Mouse (Mus musculus): Measurements from ENCODE around the gene Apol9a. TPM values are rescaled to one million over a fixed set of nuclear protein-coding genes. Genes with fewer than 3 reads are reported as not detected.

Gene Apol9a
- total RNA-seq, 2 experiments from 2014 or later: not detected

DNA sequence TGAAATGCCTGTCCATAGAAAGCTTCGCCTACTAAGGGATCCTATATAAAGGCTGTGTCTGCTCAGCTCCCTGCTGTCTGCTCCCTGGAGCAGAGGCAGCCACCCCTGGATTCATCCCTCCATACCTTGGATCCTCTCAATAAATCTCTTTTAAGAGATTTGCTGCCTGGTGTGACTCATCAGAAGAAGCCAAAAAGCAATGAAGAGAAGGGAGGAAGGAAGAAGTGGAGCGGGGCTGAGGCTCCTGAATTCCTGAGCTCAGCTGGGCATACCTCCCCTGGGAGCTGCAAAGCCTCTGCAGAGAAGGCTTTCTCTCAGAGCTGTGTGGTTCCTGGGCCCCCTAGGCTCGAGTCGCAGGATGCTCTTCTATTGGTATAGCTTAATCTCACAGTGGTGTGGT, 31.0 kb downstream of the Apol9a start:
- DNase-seq (ENCODE audit: low spot score in 2 of 2): no peak

DNA sequence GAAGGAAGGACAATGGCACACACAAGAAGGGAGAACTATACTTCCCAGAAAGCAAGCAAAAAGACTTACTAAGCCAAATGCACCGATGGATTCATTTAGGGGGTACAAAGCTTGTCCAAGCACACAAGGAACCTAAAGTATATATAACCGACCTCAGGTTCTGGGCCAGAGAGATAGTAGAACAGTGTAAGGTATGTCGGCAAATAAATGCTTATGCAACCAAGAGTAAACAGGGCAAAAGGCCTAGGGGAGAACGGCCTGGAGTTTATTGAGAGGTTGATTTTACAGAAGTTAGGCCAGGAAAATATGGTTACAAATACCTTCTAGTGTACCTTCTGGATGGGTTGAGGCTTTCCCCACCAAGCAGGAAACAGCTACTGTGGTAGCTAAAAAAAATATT, 33.5 kb downstream of the Apol9a start:
- no peak for DNase-seq (ENCODE audit: low spot score in 2 of 2)

DNA sequence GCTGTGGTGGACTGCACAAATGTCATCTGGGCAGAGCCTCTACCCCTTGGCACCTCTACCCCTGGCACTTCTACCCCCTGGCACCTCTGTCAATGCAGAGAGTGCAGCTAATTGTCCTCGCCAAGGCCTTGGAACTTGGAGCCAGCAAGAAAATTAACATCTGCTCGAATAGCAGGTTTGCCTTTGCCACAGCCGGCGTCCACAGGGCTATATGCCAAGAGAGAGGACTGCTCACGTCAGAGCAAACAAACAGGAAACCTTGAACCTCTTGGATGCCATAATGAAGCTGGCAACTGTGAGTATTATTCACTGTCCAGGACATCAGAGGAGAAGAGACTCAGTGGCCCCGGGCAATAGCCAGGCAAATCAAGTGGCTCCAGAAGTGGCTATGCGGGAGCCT, 34.0 kb downstream of the Apol9a start:
- no peak for DNase-seq (ENCODE audit: low spot score in 2 of 2)

DNA sequence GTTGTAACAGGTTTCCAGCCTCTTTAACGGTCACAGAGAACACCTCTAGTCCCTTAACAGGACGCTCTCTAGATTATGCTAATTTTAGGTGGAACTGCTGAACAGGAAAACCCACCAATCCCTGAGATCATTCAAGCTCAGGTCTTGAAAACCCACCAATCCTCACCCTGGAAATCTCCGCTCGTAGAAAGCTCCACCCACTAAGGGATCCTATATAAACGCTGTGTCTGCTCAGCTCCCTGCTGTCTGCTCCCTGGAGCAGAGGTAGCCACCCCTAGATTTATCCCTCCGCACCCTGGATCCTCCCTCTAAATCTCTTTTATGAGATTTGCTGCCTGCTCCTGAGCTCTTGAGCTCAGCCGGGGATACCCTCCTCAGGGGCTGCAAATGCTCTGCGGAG, 40.3 kb downstream of the Apol9a start:
- DNase-seq (ENCODE audit: low spot score in 2 of 2): no peak

- no peak for DNase-seq (ENCODE audit: low spot score in 2 of 2)
Measured at GRCm38 (mm10) chr15:77369981-77370380, 41.0 kb downstream of the Apol9a start.

DNA sequence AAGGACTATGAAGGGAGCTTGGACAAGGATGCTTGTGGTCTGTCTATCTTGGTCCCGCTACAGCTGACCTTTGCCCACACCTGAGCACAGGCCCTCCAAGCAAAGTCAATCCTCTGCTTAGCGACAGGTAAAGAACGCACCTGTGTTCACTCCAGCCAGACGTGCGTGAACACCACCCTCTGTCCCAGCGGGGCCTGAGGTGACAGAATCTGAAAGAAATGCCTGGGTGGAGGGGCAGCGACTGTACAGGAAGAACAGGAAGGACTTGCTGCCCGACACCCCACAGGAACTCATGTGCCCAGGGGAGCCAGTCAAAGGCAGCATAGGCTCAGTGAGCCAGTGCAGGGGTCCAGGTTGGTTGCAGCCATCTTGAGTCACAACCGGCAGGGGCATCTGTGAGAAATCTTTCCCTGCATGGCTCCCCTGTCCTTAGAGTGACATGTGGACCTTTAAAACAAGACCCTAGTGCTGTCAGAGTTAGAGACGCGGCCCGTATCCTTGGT, 42.1 kb downstream of the Apol9a start:
- no peak for DNase-seq (ENCODE audit: low spot score in 2 of 2)

GRCm38 (mm10) chr15:77368148-77368547, 42.8 kb downstream of the Apol9a start:
- peak; percentile 97 to 98 for DNase-seq (ENCODE audit: low spot score in 2 of 2)

DNA sequence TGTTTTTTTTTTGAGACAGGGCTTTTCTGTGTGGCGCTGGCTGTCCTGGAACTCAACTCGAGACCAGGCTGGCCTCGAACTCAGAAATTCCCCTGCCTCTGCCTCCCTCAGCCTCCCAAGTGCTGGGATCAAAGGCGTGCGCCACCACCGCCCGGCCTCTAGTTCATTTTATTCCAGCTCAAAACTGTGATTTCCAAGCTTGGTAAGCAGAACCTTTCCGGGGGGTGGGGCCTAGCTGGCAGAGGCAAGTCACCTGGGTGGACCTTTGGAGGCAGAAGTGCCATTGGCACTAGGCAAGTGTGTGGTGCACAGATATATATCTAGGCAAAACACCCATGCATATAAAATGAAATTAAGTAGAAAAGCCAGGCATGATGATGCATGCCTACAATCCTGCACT, 43.4 kb downstream of the Apol9a start:
- DNase-seq (ENCODE audit: low spot score in 2 of 2): no peak

- DNase-seq (ENCODE audit: low spot score in 2 of 2): peak; percentile 84 to 85
Measured at GRCm38 (mm10) chr15:77366706-77367484, 44.0 kb downstream of the Apol9a start.

DNA sequence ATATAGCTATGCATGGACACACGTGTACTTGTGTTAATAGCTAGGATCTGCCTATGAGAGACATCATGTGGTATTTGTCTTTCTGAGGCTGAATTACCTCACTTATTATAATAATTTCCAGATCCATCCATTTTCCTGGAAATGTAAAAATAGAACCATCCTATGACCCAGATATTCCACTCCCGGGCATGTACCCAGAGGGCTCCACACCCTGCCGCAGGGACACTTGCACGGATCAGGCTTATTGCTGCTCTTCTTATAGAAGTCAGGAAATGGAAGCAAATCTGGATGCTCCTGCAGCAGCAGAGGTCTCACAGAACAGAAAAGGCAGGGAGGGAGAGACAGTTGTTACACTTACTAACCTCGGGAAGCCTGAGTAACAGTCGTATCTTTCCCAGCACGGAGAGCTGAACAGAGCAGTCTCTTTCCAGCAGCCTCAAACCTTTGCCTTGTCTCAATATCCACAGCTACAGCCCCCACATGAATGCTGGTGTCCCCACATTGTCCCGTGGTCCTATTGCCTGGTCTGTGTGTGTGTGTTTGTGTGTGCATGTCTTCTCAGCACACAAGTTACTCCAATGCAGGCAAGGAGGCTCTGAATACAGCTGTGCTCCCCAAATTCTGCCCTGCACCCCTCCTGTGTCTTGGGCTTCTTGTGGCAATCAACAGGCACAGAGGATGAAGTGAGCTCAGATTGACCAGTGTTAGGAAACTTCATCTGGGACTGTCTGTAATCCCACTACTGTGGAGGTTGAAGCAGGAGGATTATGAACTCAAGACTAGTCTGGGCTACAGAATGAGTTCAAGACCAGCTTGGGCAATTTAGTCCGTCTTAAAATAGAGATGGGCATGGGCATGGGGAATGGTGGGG, 45.0 kb downstream of the Apol9a start:
- no peak for DNase-seq (ENCODE audit: low spot score in 2 of 2)

DNA sequence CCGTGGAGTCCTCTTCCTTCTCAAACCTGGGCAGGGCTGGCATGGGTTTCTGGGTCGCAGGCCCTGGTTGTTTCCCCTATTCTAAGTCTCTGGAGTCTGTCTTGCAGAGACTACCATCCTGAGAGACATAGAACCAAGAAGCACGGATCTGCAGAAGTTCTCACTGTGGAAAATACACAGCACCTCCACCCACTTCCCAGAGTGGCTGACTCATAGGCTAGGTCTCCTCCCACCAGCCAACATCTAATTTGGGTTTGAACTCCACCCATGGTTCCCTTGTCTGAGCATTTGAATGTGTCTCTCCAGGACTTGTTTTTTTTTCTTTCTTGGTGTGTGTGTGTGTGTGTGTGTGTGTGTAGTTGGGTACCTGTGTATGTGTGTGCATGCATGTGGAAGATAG, 46.9 kb downstream of the Apol9a start:
- peak; percentile 69 to 77 for DNase-seq (ENCODE audit: low spot score in 2 of 2)

DNA sequence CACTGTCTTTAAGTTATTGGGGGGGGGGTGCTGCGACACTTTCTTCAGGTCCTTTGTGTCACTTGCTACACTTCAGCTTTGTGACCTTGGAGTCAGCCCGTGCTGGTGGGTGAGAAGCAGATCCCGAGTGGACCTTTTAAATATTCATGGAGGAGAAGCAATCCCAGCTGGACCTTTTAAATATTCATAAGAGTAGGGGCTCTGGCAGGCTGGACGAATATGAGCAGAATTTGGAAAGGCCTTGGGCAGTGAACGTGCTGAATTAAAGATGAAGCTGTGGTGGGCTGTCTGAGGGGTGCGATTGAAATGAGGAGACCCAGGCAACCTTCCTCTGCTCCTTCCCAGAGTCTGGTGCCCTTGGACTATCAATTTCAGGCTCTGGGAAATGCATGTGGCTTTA, 47.4 kb downstream of the Apol9a start:
- no peak for DNase-seq (ENCODE audit: low spot score in 2 of 2)

DNA sequence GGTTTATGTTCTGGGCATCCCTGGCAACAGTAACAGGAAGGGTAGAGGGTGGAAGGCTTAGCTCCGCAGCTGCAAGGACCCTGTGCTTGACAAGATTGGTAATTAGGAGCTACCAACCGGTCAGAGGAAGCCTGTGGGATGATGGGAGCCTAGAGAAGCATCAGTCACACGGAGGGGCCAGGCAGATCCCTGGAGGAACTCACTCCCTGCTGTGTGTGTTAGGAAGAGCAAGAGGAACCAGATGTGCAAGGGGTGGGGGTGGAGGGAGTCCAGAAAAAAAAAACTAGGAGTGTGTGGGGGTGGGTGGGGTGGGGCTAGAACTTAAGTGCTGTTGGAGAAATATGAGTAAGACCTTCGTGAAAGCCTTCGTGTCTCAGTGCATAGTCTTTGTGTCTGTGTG, 48.0 kb downstream of the Apol9a start:
- DNase-seq (ENCODE audit: low spot score in 2 of 2): no peak

DNA sequence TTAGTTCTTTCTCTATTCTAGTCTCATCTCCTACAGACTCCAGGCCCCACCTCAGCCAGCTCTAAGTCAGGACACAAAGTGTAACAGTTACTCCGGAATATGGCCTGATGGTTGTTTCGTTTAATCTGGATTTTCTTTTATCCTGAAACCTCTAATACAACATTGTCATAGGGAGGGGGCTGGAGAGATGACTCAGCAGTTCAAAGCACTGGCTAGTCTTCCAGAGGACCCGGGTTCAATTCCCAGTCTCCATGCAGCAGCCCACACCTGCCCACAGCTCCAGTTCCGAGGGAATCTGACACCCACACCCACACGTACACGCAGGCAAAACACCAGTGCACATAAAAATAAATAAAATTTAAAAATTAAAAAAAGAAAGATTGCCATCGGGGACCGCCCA, 51.0 kb downstream of the Apol9a start:
- no peak for DNase-seq (ENCODE audit: low spot score in 2 of 2)

DNA sequence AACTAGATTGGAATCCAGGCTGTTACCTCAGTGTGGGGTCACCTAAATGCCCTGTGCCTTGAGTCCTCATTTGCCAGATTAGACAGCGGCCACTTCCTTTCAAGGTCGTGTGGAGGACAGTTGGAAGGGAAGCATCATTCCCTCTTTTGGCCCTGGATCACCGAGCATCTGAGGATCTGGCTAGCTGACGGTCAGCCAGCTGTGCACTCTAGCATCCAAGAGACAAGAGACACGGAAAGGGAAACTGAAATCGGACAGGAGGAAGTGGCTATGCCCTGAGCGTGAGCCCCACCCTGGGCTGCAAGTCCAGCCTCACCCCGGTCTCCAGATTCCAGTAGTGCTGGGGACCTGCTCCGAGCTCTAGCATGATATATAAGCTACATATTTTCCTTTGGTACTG, 51.4 kb downstream of the Apol9a start:
- no peak for DNase-seq (ENCODE audit: low spot score in 2 of 2)

DNA sequence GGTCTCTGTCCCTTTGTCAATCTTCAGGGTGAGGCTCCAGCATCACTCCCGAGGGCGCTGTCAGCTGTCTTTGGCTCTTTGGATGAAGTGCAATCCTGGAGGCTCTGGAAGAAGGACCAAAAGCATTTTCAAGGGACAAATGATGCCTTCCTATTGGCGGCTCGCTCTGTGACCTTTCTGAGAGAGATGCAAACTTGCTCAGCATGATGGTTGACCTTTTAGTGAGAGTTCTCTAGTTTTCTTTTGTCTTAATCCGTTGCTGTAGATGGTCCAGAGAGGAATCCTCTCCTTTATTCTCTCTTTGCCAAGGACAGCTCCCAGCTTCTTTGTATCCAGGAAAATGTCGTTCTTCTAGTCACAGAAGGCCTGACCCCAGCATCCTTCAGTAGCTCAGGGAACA, 51.9 kb downstream of the Apol9a start:
- DNase-seq (ENCODE audit: low spot score in 2 of 2): no peak

GRCm38 (mm10) chr15:77358320-77359040, 52.5 kb downstream of the Apol9a start:
- DNase-seq (ENCODE audit: low spot score in 2 of 2): peak; percentile 87 to 89

- peak; percentile 66 to 78 for DNase-seq (ENCODE audit: low spot score in 2 of 2)
Measured at GRCm38 (mm10) chr15:77356248-77356810, 54.6 kb downstream of the Apol9a start.

DNA sequence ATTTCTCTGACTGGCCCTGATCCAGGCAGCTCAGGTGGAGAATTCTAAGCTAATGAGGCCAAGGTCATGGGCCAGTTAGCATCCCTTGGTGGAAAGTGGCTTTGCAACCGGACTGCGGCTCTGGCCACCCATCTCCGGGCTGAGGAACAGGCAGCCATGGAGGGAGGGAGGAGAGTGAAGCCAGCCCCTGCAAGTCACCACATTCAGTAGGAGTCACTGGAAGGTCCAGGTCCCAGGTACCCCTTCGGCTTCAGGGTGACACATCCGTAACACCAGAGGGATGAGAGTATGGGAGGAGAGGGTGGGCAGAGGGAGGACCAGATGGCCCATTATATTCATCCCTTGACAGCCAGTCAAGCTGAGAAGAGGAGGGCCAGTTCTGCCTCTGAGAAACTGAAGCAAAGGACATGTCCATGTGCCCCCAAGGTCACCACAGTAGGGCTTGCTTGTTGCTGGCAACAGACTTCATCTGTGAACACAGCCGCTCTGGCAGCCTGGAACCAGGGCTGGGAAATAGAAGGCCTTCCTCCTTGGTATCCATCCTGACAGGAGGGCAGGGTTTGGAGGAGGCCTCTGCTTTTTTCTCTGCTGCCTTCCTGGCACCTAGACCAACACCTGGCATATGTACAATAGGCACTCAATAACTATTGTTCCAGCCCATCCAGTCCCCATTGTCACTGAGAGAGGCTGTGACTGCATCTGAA, 55.9 kb downstream of the Apol9a start:
- DNase-seq (ENCODE audit: low spot score in 2 of 2): no peak

DNA sequence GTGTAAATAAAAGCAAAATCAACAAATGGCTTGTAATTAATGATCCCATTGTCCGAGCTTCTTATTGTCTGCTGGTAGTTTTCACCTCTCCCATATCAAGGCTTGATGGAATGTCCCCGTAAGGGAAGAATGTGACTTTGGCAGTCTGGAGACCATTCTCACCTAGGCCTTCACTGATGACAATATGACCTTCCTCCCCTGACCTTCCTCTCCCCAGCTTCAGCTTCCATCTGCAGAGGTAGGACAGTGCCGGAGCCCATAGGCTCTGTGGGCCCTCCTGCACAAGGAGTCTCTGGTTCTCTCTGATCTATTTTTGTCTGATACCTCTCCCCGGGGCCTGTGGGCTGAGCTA, 56.5 kb downstream of the Apol9a start:
- no peak for DNase-seq (ENCODE audit: low spot score in 2 of 2)

All from left cerebral cortex, adult 18-20 months (tissue).